Comparison of ENCODE assay signal across 17 mouse cellular contexts in the genomic region with DNA sequence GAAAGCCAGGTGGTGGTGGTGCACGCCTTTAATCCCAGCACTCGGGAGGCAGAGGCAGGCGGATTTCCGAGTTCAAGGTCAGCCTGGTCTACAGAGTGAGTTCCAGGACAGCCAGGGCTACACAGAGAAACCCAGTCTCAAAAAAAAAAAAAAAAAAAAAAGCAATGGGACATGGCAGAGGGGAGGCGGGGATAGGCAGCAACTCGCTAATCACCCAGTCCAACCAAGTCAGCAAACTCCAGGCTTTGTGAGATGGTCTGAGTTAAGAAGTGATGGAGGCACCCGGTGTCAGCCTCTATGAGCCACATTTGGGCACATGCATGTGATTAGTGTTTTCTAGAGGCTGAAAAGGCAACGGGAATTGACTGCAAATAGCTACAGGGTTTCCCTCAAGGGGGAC. TPM values are rescaled to one million over a fixed set of nuclear protein-coding genes. Genes with fewer than 3 reads are reported as not detected.
DNase-seq lines count a peak whose midpoint lies in the region; TF ChIP-seq lines count a peak whose summit lies in the region.
"Not testable (repeated sequence)": the region's sequence is repeated elsewhere in the genome, so short reads cannot be mapped to it uniquely, and the experiment has no call there.
"Had no signal": no experiment of that assay in that cellular context is flagged by ENCODE, and none has a peak within 500 bp of the region (broad histone marks: within the 10 kb centered on the region; RNA-seq: fewer than 3 reads in every experiment).

No protein-coding gene starts in this region.

- peaks cover 38% of the 10 kb centered on the region for H3K36me3 ChIP-seq in ES-E14 (ENCODE audit: control insufficient read depth, insufficient read depth, low read length, poor library complexity, severe bottlenecking)
- H3K36me3 ChIP-seq in MEL (ENCODE audit: control insufficient read depth in 1 of 2, insufficient read depth in 2 of 2, low read length in 2 of 2), result not testable (repeated sequence)

- not testable (repeated sequence) for H3K9me3 ChIP-seq in ES-E14 (ENCODE audit: control insufficient read depth, insufficient read depth, low read depth, low read length); MEL (replicated peaks; ENCODE audit: insufficient read depth, low read length)

- H3K79me2 ChIP-seq in MEL (ENCODE audit: control insufficient read depth, insufficient read depth, low read length, poor library complexity), result not testable (repeated sequence)

- H3K4me3 ChIP-seq in ES-E14 (ENCODE audit: insufficient read depth in 1 of 2, low read depth in 1 of 2, low read length in 2 of 2, poor library complexity in 1 of 2, severe bottlenecking in 1 of 2); MEL (ENCODE audit: control insufficient read depth in 1 of 2, insufficient read depth in 1 of 2, low read depth in 2 of 2, low read length in 2 of 2): not testable (repeated sequence)

- not testable (repeated sequence) for DNase-seq in ES-E14 (ENCODE audit: low read depth, low spot score)
- peak; percentile 15 for DNase-seq in MEL (ENCODE audit: low read depth, low spot score)

- TF ChIP-seq RAD21 in MEL (IDR thresholded peaks at IDR 0.05; ENCODE audit: low read depth, low read length), result not testable (repeated sequence)

- not testable (repeated sequence) for TF ChIP-seq POLR2A in MEL (IDR thresholded peaks at IDR 0.05; ENCODE audit: control insufficient read depth in 1 of 2, insufficient read depth in 1 of 2, low read depth in 1 of 2, low read length in 2 of 2, poor library complexity in 1 of 2)

- H3K4me1 ChIP-seq in ES-E14 (ENCODE audit: control insufficient read depth in 2 of 2, insufficient read depth in 2 of 2, low read length in 2 of 2, poor library complexity in 1 of 2), result not testable (repeated sequence)
- H3K4me1 ChIP-seq in MEL (ENCODE audit: control insufficient read depth in 1 of 2, insufficient read depth in 2 of 2, low read length in 2 of 2), result peaks cover 0 to 12% of the 10 kb centered on the region in 2 experiments; a peak in 1 of 4 replicates

- not testable (repeated sequence) for TF ChIP-seq CTCF in MEL (IDR thresholded peaks at IDR 0.05 in 2 of 3, conservative IDR thresholded peaks at IDR 0.05 in 1 of 3; ENCODE audit: control insufficient read depth in 1 of 3, insufficient read depth in 1 of 3, low read depth in 2 of 3, low read length in 3 of 3, poor library complexity in 1 of 3, severe bottlenecking in 1 of 3)

- H3K27me3 ChIP-seq in MEL (ENCODE audit: control insufficient read depth in 1 of 2, insufficient read depth in 2 of 2, low read length in 2 of 2), result not testable (repeated sequence)

- TF ChIP-seq EP300 in MEL (IDR thresholded peaks at IDR 0.05; ENCODE audit: low read depth in 1 of 2, low read length in 2 of 2), result not testable (repeated sequence)

- not testable (repeated sequence) for H3K27ac ChIP-seq in ES-E14 (ENCODE audit: insufficient read depth, low read depth, low read length, poor library complexity, severe bottlenecking); MEL (ENCODE audit: control insufficient read depth, low read depth, low read length)

- H3K9ac ChIP-seq in ES-E14 (ENCODE audit: insufficient read depth, low read depth, low read length, poor library complexity, severe bottlenecking); MEL (ENCODE audit: control insufficient read depth, low read depth, low read length, poor library complexity, severe bottlenecking): not testable (repeated sequence)

- in situ Hi-C loops in ES-E14 (cut with MboI; ENCODE audit: low sequenced_read_pairs in 2 of 2, unreplicated experiment in 2 of 2), result loop anchor here in 1 of 2 experiments (10.0 kb wide), 1 partner anchor 228 kb away; a partner anchor contains a TSS

TF ChIP-seq in ES-E14, 5 proteins besides CTCF, POLR2A, EP300 and RAD21:
- TF ChIP-seq ZNF384 (IDR thresholded peaks at IDR 0.05; ENCODE audit: low read depth, low read length), result peak; percentile 68

TF ChIP-seq in MEL, 35 proteins besides CTCF, POLR2A, EP300 and RAD21:
- TF ChIP-seq ZNF384 (IDR thresholded peaks at IDR 0.05; ENCODE audit: low read depth, low read length), result peak; percentile 54; the same call in 1 of the 2 replicates
TF ChIP-seq in MEL: peak in this region for 1; not testable (repeated sequence) for 34.

RNA-seq across cellular contexts. Expression of a gene that starts 10.3 kb away (rescaled TPM):
- 18.3 and 35.8 TPM in 2 replicates for total RNA-seq in ES-E14 (2012; rRNA removed)
- total RNA-seq in MEL (2012; rRNA removed), result 30.7 and 38.6 TPM in 2 replicates
- polyA plus RNA-seq in MEL (2012; ENCODE audit: insufficient read depth in 1 of 2, insufficient read length in 2 of 2, low read depth in 1 of 2, low replicate concordance in 2 of 2, missing spikeins in 1 of 2), result 100 to 1,000 TPM in 1 of 2 experiments, 10 to 100 TPM in 1; 75.8 to 124 TPM

RNA-seq across cellular contexts. Expression of a gene that starts 56.3 kb away (rescaled TPM):
- total RNA-seq in ES-E14 (2012; rRNA removed) (not detected in 2 replicates), MEL (2012; rRNA removed) (not detected in 2 replicates)
- polyA plus RNA-seq in MEL (2012; ENCODE audit: insufficient read depth in 1 of 2, insufficient read length in 2 of 2, low read depth in 1 of 2, low replicate concordance in 2 of 2, missing spikeins in 1 of 2), result not detected
- total RNA-seq: adrenal gland, adult 18-20 months; adrenal gland, adult 2 months; adrenal gland, adult 8-10 months; adrenal gland, postnatal 10 days; adrenal gland, postnatal 14 days; adrenal gland, postnatal 25 days; adrenal gland, postnatal 36 days; adrenal gland, postnatal 4 days; CH12.LX; G1E had no signal
- polyA plus RNA-seq: activated CD4-positive, CD25-positive, alpha-beta regulatory T cell, adult 4 months; adrenal gland, adult 2 months; C2C12; CD4-positive, CD25-positive, alpha-beta regulatory T cell, adult 4 months; cerebellum, adult 2 months; G1E; Patski had no signal
